Mouse (Mus musculus) gastrocnemius, adult 18-20 months (tissue): Measurements from ENCODE around the gene Gm10337. TPM values are rescaled to one million over a fixed set of nuclear protein-coding genes. Genes with fewer than 3 reads are reported as not detected.

Experiments
- DNase-seq: peaks from one replicate; pipeline ENCODE4 v3.0.0; 2021; ENCODE audit warnings: low spot score
- total RNA-seq, 2 experiments: library from RNA; stranded (reverse); gene quantifications; 2 replicates each; pipeline ENCODE4 v1.2.3; 2021

Gm10337 gene
- total RNA-seq, 2 experiments from 2014 or later: not detected

DNA sequence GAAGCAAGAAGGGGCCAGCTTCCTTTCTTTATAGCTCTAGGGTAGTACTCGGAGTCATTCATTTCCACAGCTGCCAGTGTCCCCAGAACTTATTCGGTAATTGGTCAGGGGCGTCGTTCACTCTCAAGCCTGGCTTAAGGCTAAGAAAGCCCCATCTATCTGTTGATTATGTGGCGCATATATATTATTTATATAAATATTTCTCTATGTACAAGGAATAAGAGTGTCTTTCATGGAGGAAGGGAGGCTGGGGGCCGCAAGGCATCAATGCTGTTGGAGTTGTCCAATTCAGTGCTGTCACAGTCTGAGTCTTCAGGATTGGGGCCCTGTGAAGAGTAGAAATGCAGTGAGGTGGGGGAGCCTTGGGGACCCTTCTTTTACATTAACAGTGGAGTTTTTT, 3.7 kb upstream of the Gm10337 start:
- DNase-seq: no peak

DNA sequence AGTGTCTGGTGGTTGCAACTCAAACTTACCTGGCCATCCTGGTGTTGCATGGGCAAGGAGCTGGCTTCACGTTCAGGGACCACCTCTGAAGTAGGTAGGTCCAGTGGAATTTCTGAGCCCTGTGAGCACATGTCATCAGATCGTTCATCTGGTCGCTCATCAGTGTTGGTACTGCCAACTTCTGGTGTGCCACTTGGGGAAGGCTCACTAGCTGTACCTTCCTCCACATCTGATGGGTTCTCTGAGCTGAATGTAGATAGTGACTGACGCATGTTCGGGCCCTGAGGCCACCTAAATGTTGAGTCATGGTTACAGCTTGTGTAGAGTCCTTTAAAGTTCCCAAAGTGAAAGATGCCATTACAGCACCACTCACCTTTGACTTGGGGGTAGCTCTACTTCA, 3.0 kb upstream of the Gm10337 start:
- DNase-seq: no peak

DNA sequence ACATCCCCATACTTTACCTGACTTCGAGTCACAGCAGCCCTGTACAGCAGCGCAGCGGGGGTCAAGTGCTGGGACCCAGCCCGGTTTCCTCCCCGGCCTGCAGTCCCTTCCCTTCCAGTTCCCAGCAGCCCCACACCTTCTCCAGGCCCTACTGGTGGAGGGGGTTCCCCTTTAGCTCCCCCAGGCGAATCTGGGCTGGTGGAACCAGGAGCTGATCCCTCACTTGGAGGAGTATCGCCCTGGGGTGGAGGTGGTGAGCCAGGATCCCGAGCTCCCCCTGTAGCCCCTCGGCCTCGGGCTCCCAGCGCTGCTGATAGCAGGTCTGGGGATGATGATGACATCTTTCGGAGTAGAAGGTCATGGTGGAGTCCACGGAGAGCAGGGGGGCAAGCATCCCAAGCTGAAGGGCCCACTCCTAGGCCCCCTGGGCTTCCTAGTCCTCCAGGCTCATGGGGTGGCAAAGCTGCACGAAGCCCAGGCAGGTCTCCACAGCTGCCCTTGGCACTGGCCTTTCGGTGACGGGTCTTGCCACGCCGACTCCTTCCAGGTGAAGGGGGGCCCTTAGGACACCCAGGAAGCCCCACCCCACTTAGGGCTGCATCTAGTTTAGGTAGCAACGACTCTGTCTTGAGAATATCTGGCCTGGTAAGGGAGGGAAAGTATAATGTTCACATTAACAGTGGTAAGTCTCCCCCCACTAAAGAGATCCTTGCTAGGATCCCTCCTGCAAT, 2.3 kb upstream of the Gm10337 start:
- no peak for DNase-seq

DNA sequence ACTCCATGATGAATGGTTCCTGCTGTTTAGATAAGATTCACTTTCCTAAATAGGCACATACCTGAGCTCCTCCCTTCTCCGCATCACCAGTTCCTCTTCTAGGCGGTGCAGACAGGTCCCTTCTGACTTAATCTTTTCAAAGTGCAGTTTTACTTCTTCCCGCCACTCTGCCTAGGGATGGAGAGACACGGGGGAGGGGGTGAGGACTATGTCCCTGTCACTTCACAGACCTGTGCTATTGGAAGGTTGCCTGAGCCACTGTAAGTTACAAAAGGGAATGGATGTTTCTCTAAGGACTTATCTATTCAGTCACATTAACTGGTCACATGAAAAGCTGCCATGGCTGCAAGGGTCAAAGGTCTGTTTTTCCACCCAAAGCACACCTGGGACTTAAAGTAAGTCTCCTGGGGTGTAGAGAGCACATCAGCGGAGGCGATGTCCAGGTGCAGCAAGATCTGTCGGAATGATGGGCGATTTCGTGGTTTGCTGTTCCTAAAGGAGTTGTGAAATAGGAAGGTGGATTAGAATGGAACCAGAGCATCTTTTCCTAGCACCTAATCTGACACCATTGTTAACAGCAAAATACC, 1.2 kb upstream of the Gm10337 start:
- DNase-seq: no peak

DNA sequence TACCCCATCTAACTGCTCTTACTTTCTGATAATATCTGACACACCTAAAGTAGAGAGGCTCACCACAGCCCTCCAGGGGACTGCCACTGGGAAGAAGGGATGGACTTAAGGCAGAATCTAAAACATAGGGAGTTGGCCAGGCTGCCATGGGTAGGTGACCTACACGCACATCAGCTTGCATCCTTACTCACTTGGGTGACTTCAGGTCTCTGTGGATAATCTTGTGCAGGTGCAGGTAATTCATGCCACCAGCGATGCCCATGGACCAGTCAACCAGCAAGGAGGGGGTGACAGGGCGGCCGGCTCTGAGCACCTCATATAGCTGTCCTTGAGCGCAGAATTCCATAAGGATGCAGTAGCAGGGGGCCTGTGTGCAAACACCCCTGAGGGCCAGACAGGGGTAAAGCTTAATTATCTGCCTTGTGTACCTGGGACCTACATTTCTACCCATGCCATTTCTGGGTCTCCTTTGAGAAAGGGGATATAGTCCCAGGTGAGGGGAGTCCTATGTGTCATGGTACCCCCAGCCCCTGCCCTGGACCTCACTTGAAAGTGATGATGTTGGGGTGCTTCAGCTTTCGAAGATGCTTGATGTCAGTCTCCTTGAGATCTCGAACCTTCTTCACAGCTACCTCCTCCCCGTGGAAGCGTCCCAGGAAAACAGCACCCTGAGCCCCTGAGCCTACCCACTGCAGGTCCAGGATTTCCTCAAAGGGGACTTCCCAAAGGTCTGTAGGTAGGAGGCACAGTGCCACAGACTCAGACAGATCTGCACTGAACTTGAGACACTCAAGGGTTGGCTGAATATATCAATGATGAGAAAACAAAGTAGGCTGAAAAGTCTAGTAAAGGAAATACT, 631 bp downstream of the Gm10337 start:
- no peak for DNase-seq

DNA sequence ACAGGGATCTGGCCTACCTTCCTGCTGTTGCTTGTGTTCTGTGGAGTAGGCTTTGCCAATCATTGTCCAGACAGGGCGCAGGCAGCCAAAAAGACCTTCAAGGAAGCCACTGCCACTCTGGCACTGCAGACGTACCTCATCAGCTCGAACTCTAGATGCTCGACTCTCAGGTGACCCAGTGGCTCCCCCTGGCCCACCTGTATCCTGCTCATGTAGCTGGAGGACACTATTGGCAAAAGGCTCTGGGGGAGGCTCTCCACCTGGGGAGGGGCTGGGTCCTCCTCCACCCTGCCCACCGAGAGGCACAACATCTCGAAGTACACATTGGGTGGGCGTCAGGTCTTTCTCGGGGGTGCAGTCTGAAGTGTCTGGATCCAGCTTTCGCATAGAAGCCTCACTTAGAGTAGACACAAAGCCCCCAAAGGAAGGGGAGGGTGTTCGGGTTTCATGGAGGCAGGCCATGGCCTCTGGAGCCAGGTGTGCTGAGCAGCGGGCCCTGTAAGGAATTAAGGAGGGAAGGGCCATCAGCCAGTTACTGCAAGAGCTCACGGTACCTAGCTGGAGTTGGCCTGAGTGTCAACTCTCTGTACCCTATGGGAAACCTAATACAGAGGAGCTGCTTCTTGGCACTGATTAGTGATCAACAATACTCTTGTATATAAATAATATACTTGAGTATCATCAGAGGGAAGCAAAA, 1.7 kb downstream of the Gm10337 start:
- DNase-seq: no peak

DNA sequence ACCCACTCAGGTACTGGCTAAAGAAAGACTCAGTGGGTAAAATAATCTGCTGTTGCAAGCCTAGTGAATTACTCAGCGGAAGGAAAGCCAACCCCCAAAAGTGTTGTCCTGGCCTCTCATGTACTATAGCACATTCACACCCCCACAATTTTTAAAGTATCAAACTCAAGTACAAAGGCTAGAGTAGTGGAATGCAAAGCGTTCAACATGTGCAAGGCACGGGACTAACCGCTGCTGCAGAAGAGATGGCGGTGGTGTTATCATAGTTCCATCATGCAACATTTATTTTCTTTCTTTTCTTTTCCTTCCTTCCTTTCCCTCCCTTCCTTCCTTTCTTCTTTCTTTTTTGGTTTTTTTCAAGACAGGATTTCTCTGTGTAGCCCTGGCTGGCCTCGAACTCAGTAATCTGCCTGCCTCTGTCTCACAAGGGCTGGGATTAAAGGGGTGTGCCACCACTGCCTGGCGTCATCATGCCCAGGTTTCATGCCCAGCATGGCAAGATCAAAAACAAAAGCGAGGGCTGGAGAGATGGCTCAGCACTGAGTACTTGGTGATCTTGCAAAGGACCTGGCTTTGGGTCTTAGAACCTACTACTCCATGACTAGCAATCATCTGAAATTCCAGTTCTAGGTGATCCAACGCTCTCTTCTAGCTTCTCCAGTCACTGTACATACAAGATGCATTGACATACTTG, 2.4 kb downstream of the Gm10337 start:
- DNase-seq: no peak

DNA sequence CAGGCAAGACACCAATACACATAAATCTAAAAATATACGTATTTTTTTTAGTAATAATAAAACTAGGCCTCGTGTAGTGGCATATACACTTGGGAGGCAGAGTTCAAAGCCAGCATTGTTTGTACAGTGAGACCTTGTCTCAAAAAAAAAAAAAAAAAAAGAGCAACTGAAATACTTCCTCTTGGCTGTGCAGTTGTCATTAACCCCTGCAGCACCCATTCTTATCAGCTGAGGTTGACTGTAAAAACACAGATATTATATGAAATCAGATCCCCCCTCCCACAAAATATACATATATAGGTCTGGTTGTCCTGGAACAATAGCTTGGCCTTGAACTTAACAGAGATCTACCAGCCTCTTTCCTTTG, 2.9 kb downstream of the Gm10337 start:
- no peak for DNase-seq

DNA sequence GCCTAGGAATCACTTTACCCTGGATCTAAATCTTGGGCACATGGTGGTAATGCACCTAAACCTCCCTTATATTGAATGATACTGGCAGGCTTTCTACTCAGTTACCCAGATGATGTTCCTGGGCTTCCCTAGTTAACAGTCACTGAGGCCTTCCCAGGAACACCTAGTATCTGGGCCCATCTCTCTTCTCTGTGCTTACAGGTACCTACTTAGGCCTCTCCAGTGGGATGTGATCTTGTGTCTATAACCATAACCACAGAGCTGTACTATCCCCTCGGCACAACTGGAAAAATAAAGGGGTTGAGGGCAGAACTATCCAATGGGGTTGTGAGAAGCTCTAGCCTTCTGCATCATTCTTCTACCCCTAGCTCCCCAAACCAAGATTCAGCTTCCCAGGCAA, 3.3 kb downstream of the Gm10337 start:
- DNase-seq: no peak

DNA sequence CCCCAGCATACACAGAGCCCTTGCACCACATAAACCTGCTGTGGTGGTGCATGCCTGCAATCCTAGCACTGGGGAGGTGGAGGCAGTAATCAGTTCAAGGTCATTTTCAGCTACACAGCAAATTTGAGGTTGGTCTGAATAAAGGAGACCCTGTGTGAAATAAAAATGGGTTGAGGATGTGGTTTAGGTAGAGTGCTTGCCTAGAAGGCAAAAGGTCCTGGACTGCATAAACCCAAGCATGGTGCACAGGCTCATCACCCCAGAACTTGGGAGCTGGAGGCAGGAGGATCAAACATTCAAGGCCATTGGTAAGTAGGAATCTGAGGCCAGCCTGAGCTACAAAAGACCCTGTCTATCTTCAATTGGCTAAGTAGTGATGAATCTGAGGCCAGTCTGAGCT, 4.0 kb downstream of the Gm10337 start:
- DNase-seq: no peak

DNA sequence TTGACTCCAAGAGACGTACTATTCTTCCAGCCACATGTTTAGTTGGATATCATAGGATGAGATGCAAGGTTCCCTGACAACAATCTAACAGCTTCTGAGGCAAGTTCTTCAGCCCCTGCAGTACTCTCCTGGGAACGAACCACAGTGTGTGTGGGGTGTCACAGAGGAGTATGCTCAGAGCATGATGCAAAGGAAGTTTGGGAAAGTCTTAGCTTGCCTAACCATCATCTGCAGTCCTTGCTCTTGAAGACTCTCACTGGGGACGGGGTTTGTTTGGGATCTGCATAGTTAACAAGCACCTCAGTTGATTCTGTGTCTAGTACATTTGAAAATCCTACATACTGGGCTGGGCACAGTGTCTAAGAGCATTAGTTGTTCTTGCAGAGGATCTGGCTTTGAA, 4.8 kb downstream of the Gm10337 start:
- DNase-seq: no peak

DNA sequence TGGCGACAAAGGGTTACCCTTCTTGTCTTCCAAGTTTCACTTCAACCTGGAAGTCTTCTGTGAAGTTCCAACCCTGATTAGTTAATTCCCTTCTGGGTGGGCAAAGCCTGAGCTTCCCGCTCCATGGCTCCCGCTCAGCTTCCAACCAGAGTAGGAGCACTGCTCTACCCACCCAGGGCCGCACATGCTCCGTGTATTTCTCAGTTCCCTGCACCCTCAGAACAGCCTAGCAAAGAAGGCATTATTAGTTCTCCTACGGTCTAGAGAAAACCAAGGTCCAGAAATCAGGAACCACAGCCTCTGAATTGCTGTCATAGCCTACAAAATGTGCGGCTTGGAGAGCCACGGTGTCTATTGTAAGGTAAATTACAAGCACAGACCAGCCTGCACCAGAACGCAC, 6.6 kb downstream of the Gm10337 start:
- no peak for DNase-seq

DNA sequence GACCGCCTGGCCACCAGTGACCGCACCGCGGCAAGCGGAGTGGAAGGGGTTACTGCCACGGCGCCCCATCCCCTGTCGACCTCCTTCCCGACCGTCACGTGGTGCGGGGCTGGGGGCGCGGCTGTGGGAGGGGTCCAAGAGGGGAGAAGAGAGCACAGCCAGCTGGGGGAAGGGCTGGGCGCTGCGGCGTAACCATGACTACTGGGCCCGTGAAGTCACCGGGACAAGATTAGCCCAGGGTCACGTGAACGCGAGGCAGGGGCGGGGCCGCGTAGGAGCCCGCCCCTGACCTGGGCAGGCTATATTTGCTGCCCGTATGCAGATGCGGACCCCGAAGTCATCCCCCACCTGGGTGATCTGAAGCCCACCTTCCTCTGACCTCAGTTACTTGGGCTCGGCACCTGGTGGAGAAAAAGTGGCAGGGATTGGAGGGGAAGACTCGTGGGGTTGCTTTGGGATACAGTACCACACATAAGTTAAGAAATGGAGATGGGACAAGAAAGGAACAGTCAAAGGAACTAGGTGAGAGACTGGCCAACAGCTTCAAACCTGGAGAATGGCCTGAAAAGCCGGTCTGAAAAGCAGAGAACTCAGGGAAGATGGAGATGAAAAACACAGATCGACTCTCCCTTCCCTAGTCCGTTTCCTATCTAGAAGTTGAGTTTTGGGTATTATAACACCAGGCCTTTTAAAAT, 7.2 kb downstream of the Gm10337 start:
- peak; percentile 77 for DNase-seq

DNA sequence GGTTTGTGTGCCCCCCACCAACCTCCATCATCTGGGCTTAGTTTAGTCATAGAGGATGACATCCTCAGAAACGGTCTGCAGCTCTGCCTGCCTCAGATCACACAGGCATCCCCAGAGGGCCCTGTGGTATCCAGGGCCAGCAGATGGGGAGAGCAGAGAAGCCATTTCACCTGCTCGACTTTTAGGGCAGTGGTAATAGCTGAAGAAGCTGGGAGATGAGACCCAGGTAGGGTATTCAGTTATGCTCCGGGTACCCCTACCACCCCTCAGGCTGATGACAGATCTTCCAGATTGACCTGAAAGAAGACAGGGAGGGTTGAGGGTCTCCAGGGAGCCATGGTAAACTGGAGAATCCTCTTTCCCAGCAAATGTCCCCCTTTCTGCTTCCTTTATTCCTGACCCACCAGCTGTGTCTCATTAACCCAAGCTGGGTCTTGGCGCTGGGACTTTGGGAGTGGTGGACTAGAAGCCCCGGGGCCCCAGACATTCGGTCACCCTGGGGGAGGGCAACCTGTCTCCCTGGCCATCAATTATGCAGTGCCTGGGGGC, 7.8 kb downstream of the Gm10337 start:
- no peak for DNase-seq

DNA sequence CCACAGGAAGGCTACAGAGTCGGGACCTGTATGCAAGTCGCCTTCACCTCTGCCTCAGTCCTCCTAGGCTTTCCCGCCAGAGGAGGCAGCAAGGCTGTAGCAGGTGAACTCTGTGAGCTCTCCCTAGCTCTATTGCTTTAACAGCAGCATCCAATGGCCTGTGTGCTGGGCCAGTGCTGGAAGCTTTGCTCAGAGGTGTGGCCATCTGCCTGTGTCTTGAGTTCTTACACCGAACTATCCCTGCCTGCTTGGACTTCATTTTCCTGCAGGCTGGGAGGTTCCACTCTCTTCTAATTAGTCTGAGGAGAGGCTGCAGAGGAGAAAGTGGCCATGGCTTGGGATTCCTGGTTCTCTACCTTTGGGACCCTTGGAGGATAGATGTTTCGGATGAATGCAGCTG, 8.5 kb downstream of the Gm10337 start:
- DNase-seq: no peak

DNA sequence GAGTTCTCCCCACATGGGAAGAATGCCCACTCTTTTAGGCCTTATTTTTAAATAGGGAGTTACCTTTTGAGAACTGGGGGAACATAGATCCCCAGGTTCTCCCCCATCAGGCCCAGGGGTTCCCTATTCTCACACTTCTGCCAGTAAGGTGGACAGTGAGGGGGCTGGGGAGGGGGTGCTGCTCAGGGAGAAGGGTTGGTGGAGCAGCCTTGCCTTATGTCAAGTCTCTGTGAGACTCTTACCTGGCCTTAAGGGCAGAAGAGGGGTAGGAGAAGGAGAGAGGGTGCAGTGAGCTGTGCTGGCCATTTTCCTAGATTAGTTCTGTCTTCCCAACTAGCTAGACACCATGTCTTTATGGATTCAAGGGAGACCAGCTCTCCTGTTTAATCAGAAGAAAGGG, 8.9 kb downstream of the Gm10337 start:
- DNase-seq: no peak

DNA sequence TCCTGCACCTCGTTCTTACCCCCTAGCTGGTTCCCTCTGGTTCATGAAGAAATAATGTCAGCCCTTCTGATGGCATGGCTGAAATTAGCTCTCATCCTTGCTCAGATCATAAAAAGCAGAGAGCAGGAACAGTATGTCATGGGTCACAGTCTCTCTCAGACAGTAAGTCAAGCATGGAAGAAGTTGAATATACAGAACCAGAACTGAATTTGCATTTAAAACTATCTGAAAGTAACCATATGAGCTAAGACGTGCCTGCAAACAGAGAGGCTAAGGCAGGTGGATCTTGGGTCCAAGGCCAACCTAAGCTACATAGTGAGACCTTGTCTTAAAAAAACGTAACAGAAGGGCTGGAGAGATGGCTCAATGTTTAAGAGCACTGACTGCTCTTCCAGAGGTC, 9.5 kb downstream of the Gm10337 start:
- no peak for DNase-seq

DNA sequence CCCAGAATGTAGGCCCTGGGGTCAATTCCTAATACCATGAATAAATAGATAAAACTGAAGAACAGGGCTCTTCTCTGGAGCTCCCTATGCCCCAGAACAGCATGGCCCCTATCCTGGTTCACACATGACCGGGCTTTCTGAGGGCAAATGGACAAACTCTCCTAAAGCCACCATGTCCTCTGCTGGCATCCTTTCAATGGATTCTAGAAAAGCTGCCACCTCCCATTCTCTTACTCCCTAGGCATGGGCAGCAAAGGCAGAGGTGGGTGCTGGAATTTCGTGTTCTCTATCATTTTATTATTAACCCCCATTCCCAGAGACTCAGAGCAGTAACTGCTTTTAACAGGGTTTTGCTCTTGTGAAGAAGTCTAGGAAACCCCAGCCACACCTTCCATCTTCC, 11.7 kb downstream of the Gm10337 start:
- no peak for DNase-seq

DNA sequence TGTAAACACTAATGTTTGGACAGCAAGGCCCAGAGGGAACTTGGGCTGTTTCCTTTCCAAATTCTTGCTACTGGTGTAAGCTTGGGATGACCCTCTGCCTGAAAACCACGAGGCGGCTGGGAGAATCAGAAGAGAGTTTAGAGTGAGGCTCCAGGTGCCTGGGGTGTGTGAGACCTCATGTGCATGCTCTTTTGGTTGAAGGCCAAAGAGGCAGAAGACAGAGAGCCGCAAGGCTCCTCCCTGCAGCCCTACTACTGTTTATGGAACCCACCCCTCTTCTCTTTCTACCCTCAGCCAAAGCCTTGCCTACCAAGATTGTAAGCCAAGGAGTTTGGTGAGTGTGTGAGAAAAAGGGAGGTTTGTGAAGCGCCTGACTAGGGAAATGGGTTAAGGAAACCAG, 12.3 kb downstream of the Gm10337 start:
- DNase-seq: no peak

DNA sequence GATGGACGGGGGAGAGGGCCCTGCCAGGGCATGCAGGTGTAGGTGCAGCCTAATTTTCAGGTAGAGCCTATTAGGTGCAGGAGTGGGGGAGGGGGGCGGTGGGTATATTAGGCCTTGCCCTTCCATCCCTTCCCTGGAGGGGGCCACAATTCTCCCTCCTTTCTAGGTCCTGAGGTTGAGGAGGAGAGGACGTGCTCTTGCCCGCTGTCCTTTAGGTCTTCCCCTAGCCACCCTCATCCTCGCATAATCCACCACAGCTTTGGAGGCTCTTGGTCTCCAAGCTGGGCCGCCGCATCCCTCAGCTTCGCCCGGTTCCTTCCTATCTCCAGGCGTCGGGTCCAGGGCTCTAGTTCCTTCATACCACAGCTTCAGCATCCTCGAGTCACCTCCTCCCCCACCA, 12.8 kb downstream of the Gm10337 start:
- no peak for DNase-seq
